Comparison of ENCODE assay signal across 21 mouse cellular contexts in the genomic region with DNA sequence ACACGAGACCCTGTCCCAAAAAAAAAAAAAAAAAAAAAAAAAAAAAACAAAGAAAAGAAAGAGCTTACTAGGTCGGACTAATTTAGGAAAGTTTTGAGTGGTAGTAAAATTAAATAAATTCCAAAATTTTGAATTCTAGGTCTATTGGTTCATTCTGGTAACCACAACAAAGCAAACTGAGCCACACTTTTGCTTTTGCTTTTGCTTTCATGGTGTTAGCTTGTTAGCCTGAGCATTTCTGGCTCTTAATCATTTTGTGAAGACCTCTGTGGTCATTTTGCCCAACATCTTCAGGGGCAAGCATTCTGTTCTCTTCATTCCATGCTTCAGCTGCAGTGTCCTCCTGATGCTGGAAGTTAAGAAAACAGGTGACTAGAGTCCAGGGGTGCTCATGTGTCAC.
"Had no signal": no experiment of that assay in that cellular context is flagged by ENCODE, and none has a peak within 500 bp of the region (broad histone marks: within the 10 kb centered on the region; RNA-seq: fewer than 3 reads in every experiment).

No protein-coding gene starts in this region.

- H3K4me2 ChIP-seq: heart, embryonic 12.5 days; hindbrain, embryonic 14.5 days; intestine, embryonic 15.5 days; limb, embryonic 13.5 days; limb, embryonic 15.5 days; liver, embryonic 12.5 days had no signal

- H3K9me3 ChIP-seq: heart, embryonic 10.5 days; heart, embryonic 12.5 days; intestine, embryonic 15.5 days; limb, embryonic 13.5 days; limb, embryonic 15.5 days; liver, embryonic 12.5 days had no signal

- H3K4me3 ChIP-seq: heart, embryonic 10.5 days; heart, embryonic 12.5 days; intestine, embryonic 15.5 days; layer of hippocampus, adult 2 months; limb, embryonic 13.5 days; limb, embryonic 15.5 days; liver, embryonic 12.5 days had no signal

- DNase-seq: gastrocnemius, postnatal 14 days; gastrocnemius, postnatal 36 days; heart, adult 11 months; heart, postnatal 10 days; kidney, adult 18-20 months; kidney, adult 8-10 months; kidney, postnatal 10 days; kidney, postnatal 25 days; kidney, postnatal 4 days; left cerebral cortex, postnatal 4 days had no signal

- H3K27me3 ChIP-seq: heart, embryonic 12.5 days; intestine, embryonic 15.5 days; limb, embryonic 13.5 days; limb, embryonic 15.5 days; liver, embryonic 12.5 days had no signal

- H3K27ac ChIP-seq: heart, embryonic 10.5 days; hindbrain, embryonic 14.5 days; intestine, embryonic 15.5 days; layer of hippocampus, adult 2 months; limb, embryonic 13.5 days; limb, embryonic 15.5 days; liver, embryonic 12.5 days; liver, embryonic 14.5 days had no signal

- H3K9ac ChIP-seq: heart, embryonic 12.5 days; hindbrain, embryonic 14.5 days; intestine, embryonic 15.5 days; limb, embryonic 13.5 days; limb, embryonic 15.5 days; liver, embryonic 12.5 days; liver, embryonic 14.5 days had no signal

- ATAC-seq: hindbrain, embryonic 16.5 days; intestine, embryonic 15.5 days; intestine, postnatal 0 days; liver, embryonic 12.5 days had no signal

- H3K4me1 ChIP-seq: intestine, embryonic 15.5 days; limb, embryonic 13.5 days; limb, embryonic 15.5 days; liver, embryonic 12.5 days had no signal
